Mouse (Mus musculus): ENCODE data around the gene Gcm2.

Gene Gcm2

GRCm38 (mm10) chr13:41110935-41111334, at the start of gene Gcm2:
Gene Gcm2, minus strand, starts transcription at chr13:41111035.
- no peak for DNase-seq (ENCODE audit: low spot score)

- DNase-seq (ENCODE audit: low spot score): peak; percentile 9
Observed at GRCm38 (mm10) chr13:41158426-41158825, 47.6 kb upstream of the Gcm2 start.

GRCm38 (mm10) chr13:41153146-41153545, 42.3 kb upstream of the Gcm2 start:
- no peak for DNase-seq (ENCODE audit: low spot score)

DNA sequence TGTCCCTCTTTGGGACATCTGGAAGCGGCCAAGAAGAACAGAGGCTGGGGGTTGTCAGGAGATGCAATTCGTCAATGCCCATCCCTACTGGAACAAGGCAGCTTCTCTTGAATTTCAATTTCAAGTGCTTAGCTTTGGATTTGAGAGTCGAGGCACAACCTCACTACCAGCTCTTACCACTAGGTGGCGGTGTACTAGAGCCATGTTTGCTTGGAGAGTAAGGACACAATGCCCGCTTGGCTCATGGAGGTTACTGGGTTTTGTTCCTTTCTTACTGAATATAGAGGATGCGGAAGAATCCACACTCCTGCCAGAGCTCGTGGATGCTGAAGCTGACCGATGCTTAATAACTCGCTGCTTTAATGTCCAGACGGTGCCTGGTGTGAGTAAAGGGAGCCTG, 35.4 kb upstream of the Gcm2 start:
- DNase-seq (ENCODE audit: low spot score): peak; percentile 78

DNA sequence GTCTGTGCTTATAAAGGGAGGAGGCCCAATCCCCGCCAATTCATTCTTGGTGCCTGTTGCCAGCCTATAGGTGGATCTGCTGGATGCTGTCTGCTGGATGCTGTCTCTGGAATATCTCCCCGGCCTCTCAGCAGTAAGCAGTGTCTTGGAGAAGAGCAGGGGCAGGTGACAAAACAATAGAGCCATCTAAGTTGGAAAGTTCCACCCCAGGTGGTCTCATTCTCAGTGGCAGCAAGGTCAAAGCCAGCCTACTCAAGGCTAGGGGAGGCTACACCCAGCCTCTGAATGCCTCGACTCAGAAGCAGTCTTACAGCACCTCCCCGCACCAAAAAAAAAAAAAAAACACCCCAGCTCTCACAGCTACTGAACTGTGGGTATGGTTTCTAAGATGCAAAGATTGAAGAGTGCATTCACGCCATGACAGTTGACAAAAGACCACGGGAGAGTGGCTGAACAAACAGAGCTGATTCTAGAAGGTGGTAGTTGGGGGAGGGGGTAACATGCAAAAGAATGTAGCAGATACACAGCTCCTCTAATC, 34.7 kb upstream of the Gcm2 start:
- DNase-seq (ENCODE audit: low spot score): no peak

DNA sequence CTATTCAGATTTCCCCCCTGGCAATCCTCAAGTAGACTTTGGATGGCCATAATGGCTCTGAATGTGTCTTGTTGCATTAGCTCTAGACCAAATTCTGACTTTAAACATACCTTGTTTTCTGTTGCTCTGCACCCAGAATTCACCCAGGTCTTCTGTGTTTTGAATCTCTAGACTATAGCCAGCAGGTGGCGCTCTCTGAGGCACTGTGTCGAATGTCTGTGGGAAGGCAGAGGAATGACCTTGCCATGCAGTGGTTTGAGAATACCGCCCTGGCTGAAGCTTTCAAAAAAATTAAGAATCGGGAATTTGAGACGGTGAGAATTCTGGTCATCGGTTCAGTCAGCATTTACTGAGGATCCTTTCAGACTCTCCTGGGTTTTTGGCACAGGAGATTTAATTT, 24.1 kb upstream of the Gcm2 start:
- DNase-seq (ENCODE audit: low spot score): peak; percentile 93

GRCm38 (mm10) chr13:41129061-41129460, 18.2 kb upstream of the Gcm2 start:
- DNase-seq (ENCODE audit: low spot score): no peak

DNA sequence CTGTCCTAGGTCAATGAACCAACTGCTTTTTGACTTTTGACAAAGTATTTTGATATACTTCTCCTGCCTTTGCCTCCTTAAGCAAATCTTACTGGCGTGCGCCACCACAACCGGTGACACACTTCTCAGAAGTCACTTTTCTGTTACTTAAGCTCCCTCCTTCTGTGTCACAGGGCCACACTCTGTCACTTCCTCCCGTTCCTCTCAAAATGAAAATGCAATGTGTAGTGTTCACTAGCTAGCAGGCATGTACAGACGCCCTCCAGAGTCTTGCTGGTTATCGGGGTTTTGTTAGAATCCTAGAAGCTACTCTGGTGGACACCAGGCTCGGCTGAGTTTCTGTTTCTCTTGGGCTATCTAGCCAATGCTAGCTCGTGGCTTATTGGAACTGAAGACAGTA, 17.5 kb upstream of the Gcm2 start:
- DNase-seq (ENCODE audit: low spot score): no peak

DNA sequence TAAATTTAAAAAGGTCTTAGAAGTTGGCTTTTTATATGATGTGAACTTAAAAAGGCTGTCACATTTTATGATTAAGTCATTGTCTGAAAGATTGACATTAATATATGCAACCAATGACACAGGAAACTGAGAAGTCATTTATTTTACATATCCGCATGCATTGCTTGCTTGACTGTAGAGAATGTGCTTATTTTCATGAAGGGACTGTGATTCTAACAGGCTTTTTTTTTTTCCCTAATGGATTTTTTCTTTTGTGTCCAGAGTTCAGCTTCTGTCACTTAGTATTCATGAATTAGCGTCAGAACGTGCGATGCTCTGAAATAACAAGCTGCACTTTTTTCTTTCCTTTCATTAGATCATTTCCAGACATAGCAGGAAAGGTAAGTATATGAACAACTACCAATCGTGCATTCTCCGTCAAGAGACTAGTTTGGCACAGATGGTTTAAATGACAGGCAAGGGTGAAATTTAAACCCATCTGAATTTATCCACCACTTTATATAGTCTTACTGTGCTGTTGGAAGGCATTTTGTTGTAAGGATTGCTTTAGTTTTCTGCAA, 12.9 kb upstream of the Gcm2 start:
- no peak for DNase-seq (ENCODE audit: low spot score)

- DNase-seq (ENCODE audit: low spot score): peak; percentile 51
Observed at GRCm38 (mm10) chr13:41119152-41119945, 8.5 kb upstream of the Gcm2 start.

DNA sequence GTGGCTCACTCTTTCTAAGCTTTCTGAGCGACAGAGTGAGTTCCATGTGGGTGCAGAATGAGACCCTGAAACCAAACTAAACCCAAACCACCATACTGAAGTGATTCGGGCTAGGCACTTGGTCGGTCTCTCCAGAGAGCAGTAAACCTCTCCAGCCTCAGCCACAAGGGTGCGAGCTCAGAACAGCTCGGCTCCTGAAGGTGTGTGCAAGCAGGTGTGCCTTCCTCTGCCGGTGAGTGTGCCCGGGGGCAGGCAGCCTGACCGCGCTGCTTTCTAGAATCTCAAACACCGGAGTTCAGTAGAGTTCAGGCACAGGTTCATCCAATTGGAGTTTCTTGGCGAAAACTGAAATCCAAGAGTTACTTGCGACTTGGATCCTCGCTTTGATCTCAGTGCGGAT, 3.1 kb upstream of the Gcm2 start, which contains the start of gene Sycp2l:
Gene Sycp2l (plus strand): TSS at position 368 of the 400 bp plus-strand sequence.
- no peak for DNase-seq (ENCODE audit: low spot score)

GRCm38 (mm10) chr13:41105541-41105940, 5.3 kb downstream of the Gcm2 start:
- no peak for DNase-seq (ENCODE audit: low spot score)

DNA sequence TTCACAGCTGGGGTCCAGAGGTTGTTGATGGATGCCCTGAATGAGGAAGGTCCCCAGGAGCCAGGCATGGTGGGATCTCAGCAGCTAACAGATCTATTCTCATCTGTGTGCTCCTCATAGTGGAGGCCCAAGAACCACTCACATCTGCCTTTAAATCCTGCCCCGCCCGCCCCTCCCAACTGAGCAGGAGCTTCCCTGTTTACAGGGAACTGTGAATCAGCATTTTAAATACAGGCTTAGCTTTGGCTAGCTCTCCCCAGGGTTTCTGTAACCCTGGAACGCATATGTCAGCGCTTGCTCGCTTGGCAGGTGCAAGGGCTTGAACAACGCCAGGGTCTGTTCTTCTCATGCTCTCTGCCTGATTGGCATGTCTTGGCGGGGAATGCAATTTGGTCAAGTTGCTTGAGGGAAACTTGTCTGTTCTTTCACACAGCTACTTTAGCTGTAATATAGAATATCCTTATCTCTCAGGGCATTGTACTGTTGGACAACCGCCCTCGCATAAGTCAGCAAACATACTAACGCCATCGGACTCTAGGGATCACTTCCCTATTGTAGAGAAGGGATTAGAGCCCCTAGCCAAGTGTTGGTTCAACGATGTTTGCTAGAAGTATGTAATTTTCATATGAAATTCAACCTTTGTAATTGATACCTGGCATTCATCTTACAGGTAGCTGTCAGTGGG, 6.9 kb downstream of the Gcm2 start:
- no peak for DNase-seq (ENCODE audit: low spot score)

- no peak for DNase-seq (ENCODE audit: low spot score)
Observed at GRCm38 (mm10) chr13:41100031-41100430, 10.8 kb downstream of the Gcm2 start.

DNA sequence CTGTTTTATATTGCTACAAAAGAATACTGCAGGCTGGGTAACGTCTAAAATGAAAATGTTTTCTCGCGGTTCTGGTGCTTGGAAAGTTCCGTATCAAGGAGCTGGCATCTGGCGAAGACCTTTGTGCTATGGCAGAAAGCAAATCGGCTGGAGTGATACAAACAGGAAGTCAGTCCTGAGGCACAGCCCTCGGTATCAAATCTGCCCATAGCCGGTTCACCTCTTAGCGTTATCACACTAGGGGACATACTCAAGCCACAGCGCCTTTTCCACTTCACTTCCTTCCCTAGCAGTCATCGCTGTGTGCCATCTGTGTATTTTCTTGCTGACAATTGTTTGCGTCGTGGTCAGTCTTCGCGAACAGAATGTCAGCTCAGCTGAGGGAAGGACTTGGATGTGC, 12.5 kb downstream of the Gcm2 start:
- no peak for DNase-seq (ENCODE audit: low spot score)

DNA sequence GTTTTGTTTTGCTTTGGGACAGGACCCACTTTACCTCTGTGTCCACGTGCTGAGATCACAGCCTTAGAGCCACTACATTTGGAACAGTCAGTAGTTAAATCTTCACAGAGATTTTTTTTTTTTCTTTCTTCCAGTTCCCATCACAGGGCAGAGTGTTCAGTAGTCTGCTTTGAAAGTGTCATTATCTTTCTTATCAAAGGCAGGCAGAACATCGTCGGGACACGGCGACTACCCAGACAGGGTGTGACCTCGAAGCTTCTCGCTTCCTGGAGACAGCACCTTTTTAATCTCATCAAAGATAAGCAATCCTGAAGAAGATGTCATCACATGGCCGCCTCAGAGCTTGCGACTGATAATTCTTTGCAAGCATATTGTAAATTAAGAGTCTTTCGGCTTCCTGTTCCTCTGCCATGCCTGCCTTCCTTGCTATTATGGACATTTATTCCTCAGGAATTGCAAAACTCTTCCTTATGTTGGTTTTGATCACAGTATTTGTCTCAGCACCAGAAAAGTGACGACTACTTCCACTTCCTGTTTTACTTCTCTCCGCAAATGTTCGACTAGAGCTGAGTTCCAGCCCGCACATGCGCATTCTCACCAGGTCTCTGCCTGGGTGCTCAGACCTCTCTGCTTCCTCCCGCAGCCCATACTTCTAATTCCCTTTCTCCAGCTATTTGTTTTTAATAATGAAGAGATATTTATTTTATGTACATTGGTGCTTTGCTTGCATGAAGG, 13.3 kb downstream of the Gcm2 start:
- no peak for DNase-seq (ENCODE audit: low spot score)

DNA sequence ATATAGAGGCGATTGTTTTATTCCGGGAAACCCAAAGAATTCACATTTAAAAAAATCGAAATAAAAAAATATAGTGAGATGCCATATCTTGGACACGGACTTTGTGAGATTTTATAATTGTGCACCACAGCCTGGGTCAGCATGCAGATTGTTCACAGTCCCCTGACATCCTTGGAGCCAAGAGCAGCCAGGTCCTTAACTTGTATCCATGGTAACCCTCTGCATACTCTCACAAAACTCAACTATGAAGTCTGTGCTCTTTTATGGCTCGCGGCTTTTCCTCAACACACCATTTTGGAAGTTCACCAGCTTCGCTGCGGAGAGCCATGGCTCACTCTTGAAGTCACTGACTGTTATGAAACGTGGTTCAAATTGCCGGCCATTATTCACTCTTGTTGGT, 16.7 kb downstream of the Gcm2 start:
- no peak for DNase-seq (ENCODE audit: low spot score)

GRCm38 (mm10) chr13:41091271-41091670, 19.6 kb downstream of the Gcm2 start:
- peak; percentile 56 for DNase-seq (ENCODE audit: low spot score)

- no peak for DNase-seq (ENCODE audit: low spot score)
Observed at GRCm38 (mm10) chr13:41088746-41089145, 22.1 kb downstream of the Gcm2 start.

DNA sequence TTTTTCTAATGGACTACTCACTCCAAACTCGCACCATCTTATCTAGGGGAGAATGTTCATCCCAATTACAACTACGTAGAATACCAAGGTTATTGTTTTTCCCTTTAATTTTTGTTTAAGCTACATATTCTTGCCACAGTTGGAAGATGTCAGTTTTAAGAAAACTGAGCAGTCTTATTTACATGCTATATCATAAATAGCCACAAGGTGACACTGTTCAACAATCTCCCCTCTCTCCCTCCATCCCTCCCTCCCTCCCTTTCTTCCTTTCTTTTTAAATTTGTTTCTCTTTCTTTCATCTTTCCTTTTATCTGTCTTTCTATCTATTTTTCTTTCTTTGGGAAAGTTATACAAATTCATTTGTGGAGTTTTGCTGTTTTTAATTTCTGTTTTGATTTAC, 25.7 kb downstream of the Gcm2 start:
- DNase-seq (ENCODE audit: low spot score): peak; percentile 48

DNA sequence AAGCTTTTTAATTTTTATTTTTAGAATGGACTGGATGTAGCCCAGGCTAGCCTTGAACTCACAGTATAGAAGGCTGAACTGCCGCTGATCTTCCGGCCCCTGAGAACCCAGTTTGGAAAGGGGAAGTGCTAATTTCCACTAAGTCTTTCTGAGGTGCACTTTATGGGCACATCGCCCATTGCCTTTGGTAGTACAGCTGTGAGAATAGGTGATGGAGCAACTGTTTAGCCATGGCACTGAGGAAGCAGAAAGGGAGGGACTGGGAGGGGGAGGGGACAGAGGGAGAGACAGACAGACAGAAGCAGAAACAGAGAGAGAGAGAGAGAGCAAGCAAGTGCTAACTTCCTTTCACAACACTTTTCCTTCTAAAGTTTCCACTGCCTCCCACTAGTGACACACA, 26.3 kb downstream of the Gcm2 start:
- no peak for DNase-seq (ENCODE audit: low spot score)

DNA sequence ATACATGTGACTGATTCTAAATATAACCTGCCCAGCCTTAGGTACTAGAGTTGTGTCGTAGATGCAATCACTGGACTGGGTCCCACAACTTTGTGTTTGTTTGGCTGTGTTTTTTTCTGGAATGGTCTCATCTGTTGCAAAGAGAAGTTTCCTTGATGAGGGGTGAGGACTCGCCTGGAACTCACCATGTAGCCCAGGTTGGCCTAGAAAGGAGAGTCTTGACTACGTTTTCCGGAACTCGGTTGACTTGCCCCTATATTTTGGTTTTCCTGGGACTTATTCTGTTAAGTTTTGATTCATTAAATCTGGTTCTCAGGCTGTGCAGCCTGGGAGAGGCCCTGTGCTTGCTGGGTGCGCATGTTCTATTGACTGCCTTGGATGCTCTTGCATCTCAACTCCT, 30.1 kb downstream of the Gcm2 start:
- no peak for DNase-seq (ENCODE audit: low spot score)

All from embryo, embryonic 10 days (tissue).